Mouse (Mus musculus): ENCODE data around the gene Pde4d.

The Pde4d gene

GRCm38 (mm10) chr13:109647479-109648199, 1197.9 kb downstream of the Pde4d start:
- DNase-seq (ENCODE audit: extremely low spot score, low spot score) = no peak

- no peak for DNase-seq (ENCODE audit: extremely low spot score, low spot score)
These were observed 1198.6 kb downstream of the Pde4d start for GRCm38 (mm10) chr13:109648311-109648710.

GRCm38 (mm10) chr13:109651790-109652605, 1202.2 kb downstream of the Pde4d start:
- no peak for DNase-seq (ENCODE audit: extremely low spot score, low spot score)

GRCm38 (mm10) chr13:109652631-109653030, 1202.9 kb downstream of the Pde4d start:
- DNase-seq (ENCODE audit: extremely low spot score, low spot score) = no peak

DNA sequence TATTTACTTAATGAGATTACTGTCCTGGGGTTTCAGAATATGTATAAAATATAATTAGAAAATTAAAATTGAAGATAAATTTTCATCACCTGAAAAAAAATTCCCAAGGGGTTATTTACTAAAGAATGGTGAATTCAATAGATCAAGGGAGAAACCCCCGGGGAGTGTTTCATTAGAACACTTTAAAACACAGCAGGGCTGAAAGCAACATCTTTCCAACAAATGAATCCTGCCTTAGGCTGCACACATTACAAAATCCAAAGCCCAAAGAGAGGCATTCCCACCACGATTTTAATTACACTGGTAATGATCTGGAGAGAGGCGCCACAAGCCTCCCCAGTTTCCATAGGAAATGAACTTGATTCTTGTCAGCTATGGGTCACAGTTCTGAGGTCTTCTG, 1205.6 kb downstream of the Pde4d start:
- no peak for DNase-seq (ENCODE audit: extremely low spot score, low spot score)

DNA sequence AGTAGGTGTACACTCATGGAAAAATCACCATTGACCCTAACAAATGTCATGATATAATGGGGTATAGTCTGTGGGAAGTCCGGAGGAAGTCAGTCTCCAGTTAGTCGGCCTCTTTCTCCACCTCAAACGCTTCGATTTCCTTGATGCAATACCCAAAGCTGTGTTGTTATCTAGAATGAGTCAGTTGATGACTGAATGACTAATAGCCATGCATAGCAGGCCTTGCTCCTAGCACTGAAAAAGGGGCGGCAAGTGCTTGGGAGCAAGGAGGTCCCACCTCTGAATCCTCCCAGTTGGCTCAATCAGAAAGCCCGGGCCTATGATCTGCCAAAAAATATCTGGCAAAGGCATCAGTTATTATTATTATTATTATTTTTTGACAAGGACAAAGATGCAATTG, 1209.4 kb downstream of the Pde4d start:
- no peak for DNase-seq (ENCODE audit: extremely low spot score, low spot score)

GRCm38 (mm10) chr13:109661345-109661744, 1211.6 kb downstream of the Pde4d start:
- DNase-seq (ENCODE audit: extremely low spot score, low spot score) = no peak

DNA sequence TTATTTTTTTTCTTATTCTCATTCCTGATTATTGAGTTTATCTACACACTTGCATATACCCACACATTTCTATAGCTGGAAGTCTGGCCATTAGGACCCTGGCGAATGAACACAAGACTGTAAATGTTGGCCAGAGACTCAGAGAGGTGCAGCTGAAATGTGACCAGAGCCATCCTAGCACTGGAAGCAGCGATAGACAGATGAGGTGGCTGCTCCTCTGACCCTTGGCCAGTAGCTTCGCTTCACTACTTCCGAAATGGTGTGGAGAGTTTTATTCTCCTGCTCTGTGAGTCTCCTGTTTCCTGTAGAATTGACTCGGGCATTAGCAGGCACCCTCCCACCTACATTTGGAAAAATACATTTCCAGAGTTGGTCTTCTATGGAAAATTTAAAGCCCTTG, 1212.4 kb downstream of the Pde4d start:
- DNase-seq (ENCODE audit: extremely low spot score, low spot score) = no peak

- DNase-seq (ENCODE audit: extremely low spot score, low spot score) = no peak
These were observed 1213.0 kb downstream of the Pde4d start for GRCm38 (mm10) chr13:109662731-109663130.

DNA sequence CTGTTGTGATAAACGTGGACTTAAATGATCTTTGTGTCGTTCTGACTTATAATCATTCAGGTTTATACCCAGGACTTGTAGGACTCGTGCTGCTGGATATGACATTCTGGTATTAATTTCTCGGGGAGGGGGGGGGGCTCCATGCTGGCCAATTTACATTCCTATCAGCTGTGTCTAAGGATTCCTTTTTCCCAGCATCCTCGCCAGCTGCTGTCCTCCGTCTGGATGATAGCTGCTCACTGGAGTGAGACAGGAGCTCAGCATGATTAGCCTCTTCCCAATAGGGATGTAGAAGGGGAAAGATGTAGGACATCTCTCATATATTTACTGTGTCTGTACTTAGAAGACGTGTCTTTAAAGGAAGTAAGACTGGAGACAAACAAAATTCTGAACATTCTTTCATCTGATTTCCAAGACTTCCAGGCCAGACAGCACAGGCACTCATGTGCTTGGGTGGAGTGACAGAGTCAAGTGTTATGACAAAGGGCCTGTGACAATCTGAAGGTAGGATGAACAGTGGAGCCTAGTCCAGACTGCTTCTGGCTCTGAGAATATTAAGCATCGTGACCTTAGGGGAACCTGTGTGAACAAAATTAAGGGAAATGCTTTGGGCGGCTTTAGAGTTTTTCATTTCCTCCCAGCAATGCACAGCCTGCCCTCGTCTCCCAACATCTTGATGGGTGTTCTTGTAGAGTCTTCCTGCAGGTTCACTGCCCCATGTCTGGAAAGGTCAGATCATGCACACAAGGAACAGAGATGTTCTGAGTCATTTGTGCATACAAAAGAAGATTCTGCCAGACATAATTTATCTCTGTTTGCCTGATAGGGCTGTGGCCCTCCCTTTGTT, 1215.4 kb downstream of the Pde4d start:
- DNase-seq (ENCODE audit: extremely low spot score, low spot score) = no peak

GRCm38 (mm10) chr13:109665803-109666403, 1216.2 kb downstream of the Pde4d start:
- no peak for DNase-seq (ENCODE audit: extremely low spot score, low spot score)

- DNase-seq (ENCODE audit: extremely low spot score, low spot score) = no peak
These were observed 1220.2 kb downstream of the Pde4d start for GRCm38 (mm10) chr13:109669965-109670364.

GRCm38 (mm10) chr13:109671589-109672347, 1222.0 kb downstream of the Pde4d start:
- no peak for DNase-seq (ENCODE audit: extremely low spot score, low spot score)

GRCm38 (mm10) chr13:109677047-109677446, 1227.3 kb downstream of the Pde4d start:
- no peak for DNase-seq (ENCODE audit: extremely low spot score, low spot score)

DNA sequence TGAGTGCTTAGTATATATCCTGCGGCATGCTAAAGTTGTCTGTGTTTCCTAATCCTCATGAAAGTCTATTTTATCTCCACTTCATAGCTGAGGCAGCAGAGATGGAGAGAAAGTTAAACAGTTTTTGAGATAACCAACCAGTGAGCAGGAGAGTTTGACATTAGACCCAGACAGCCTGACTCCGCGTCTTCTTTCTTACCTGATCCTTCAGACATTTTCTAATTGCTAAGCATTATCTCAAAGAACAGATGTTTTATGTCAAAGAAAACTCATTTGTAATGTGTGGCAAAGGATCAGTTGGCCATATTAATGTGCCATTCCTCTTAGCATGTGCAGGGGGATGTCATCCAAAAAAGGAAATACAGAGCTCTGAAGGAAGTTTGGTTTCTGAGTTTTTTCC, 1227.9 kb downstream of the Pde4d start:
- no peak for DNase-seq (ENCODE audit: extremely low spot score, low spot score)

DNA sequence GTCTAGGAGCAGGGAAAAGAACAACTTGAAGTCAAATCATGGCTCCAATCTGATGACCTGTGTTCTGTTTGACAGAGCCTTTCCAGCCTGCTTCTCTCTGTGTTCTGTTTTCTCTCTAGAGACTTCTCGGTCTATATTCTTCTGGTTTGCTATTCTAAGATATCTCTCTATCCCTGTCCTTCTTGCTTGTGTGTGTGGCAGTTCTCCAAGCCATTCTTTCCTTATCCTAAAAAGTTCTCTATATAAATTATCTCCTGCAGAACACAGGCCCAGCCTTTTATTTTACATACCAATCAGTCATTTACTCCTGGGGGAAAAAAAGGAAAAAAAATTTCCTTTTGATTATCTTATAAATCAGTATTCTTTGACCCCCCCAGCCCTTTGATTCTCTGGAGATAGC, 1229.2 kb downstream of the Pde4d start:
- no peak for DNase-seq (ENCODE audit: extremely low spot score, low spot score)

DNA sequence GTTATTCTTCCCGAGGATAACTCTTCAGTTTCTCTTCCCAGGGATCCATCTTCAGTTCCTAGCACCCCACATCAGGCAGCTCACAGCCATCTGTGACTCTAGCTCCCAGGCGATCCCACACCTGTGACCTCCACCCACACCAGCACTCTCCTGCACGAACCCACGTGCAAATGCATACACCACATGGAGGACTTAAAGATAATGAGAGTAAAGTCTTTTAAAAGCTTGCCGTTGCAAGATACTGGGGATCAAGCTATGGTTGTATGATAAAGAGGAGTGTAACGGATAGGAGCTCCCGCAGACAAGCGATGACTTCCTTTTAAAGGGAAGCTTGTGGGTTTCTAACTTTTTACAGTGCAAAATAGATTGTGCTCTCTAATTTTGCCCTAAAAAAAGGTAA, 1230.5 kb downstream of the Pde4d start:
- DNase-seq (ENCODE audit: extremely low spot score, low spot score) = no peak

DNA sequence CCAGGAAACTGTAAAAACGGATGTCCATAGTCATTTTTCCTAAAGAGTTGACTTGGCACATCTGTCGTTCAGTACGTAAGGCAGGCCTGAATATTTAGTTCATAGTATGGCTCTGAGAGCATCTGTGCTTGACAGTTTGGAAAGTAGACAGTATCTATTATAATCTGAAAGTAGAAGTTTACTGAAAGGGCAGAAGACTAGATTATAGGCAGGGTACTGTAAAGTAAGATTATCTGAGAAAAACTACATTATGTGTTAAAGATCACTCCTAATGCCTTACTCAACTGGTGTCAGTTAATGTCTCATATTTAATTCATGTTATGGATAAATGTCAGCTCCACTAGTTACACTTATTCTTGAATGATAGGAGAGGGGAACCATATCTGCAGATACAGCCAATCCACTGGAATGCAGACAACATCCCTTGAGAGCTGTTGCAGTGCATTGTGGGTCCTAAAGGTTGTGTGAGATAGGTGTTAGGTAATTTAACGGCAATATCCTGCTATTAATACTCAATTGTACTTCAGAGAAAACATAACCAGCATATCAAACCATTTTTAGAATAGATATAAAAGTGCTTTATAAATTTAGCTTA, 1232.0 kb downstream of the Pde4d start:
- no peak for DNase-seq (ENCODE audit: extremely low spot score, low spot score)

GRCm38 (mm10) chr13:109683001-109683400, 1233.3 kb downstream of the Pde4d start:
- no peak for DNase-seq (ENCODE audit: extremely low spot score, low spot score)

DNA sequence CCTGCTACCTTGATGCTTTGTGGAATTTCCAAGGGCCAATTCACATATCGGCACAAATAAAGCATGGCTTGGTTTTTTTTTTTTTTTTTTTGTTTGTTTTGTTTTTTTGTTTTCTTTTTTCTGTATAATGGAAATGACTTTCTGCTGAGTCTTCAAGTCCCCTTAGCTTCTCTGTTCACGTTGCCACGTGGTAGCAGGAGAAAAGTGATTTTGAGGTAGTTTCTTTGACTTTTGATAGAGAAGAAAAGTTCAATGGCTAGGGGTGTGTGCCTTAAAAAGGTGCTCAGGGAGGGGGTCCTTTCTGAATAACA, 1235.2 kb downstream of the Pde4d start:
- no peak for DNase-seq (ENCODE audit: extremely low spot score, low spot score)

All from neural tube, embryonic 10.5 days (tissue).